Mouse (Mus musculus) hindbrain, embryonic 11.5 days (tissue): ENCODE results near the gene Pcbd1. TPM values are rescaled to one million over a fixed set of nuclear protein-coding genes. Genes with fewer than 3 reads are reported as not detected.
"Not testable (repeated sequence)": the region's sequence is repeated elsewhere in the genome, so short reads cannot be mapped to it uniquely, and the experiment has no call there.

ENCODE experiments used
- ATAC-seq: fragments of 200-750 bp; cut with Nextera tagmentation; 2 replicates; pipeline ENCODE4 v1.8.0; 2017; ENCODE audit warnings: mild to moderate bottlenecking, moderate TSS enrichment, moderate library complexity; ENCODE audit not compliant: low FRiP score
- DNase-seq: peaks from one replicate; pipeline ENCODE4 v3.0.0-alpha.2; 2015; ENCODE audit warnings: low spot score
- H3K27ac ChIP-seq: fragments of 300-500 bp; sonication (generic); 2 replicates; pipeline ENCODE4 v1.5.1; 2014; ENCODE audit warnings: mild to moderate bottlenecking, low read depth, low read length
- H3K27me3 ChIP-seq: fragments of 300-500 bp; sonication (generic); 2 replicates; pipeline ENCODE4 v1.6.1; 2014; ENCODE audit warnings: mild to moderate bottlenecking, low read length, moderate library complexity, mixed read lengths; ENCODE audit not compliant: control insufficient read depth, insufficient read depth
- H3K36me3 ChIP-seq: fragments of 300-500 bp; sonication (generic); 2 replicates; pipeline ENCODE4 v1.6.1; 2014; ENCODE audit warnings: mild to moderate bottlenecking, low read length, moderate library complexity, mixed read lengths; ENCODE audit not compliant: control insufficient read depth, insufficient read depth
- H3K4me1 ChIP-seq: fragments of 300-500 bp; sonication (generic); replicated peaks from 2 replicates; pipeline ENCODE4 v1.6.1; 2014; ENCODE audit warnings: low read length, mixed read lengths; ENCODE audit not compliant: control insufficient read depth, insufficient read depth
- H3K4me2 ChIP-seq: fragments of 300-500 bp; sonication (generic); replicated peaks from 2 replicates; pipeline ENCODE4 v1.6.1; 2014; ENCODE audit warnings: mild to moderate bottlenecking, low read depth, low read length
- H3K4me3 ChIP-seq: fragments of 300-500 bp; sonication (generic); 2 replicates; pipeline ENCODE4 v1.5.1; 2014; ENCODE audit warnings: low read depth, low read length
- H3K9ac ChIP-seq: fragments of 300-500 bp; sonication (generic); 2 replicates; pipeline ENCODE4 v1.6.1; 2014; ENCODE audit warnings: low read depth, low read length
- H3K9me3 ChIP-seq: fragments of 300-500 bp; sonication (generic); 2 replicates; pipeline ENCODE4 v1.6.1; 2016; ENCODE audit warnings: low read length; ENCODE audit not compliant: control insufficient read depth
- WGBS: fragments of 180-500 bp; shearing (Covaris S2); extraction: QIAGEN DNeasy Blood & Tissue Kit; methylation state at CpG from one replicate; pipeline ENCODE4 v1.1.7; 2014; 5-methylcytosine and 5-hydroxymethylcytosine counted together
- polyA plus RNA-seq: library from polyadenylated mRNA; unstranded; fragments of >200 nt; fragmentation: Nextera tagmentation; extraction: Ambion mirVana; gene quantifications from 2 replicates; pipeline ENCODE4 v1.2.1, GENCODE M21; 2014

The Pcbd1 gene
- polyA plus RNA-seq, 1 experiment from 2014 or later: 23.8 TPM

DNA sequence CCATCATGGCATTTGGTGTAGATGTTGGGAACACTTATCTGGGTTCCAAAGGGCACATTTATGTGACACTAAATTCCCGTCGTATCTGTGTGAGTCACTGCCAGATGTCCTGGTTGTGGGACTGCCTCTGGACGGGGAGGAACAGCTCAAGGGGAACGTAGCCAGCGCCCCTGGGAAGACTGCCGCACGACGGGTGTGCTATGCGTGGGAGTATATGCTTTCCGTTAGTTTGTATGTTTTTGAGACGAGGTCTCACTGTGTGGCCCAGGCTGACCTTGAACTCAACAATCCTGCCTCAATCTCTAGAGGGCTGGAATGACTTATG is 8.2 kb upstream of the Pcbd1 start:
- Histone ChIP-seq H3K4me1 (no peaks in the 10 kb centered on the region), H3K9ac (peak overlapping the region; percentile 52; the same call in 1 of the 2 replicates), H3K27me3 (no peaks in the 10 kb centered on the region), H3K4me2 (no peak overlapping the region), H3K36me3 (no peaks in the 10 kb centered on the region), H3K27ac (no peak overlapping the region), H3K4me3 (no peak overlapping the region), H3K9me3 (no peaks in the 10 kb centered on the region)
- WGBS: 82% methylated on average over 11 of the region's 11 CpGs
- peak; percentile 13; the same call in 1 of the 2 replicates for ATAC-seq
- no peak for DNase-seq

DNA sequence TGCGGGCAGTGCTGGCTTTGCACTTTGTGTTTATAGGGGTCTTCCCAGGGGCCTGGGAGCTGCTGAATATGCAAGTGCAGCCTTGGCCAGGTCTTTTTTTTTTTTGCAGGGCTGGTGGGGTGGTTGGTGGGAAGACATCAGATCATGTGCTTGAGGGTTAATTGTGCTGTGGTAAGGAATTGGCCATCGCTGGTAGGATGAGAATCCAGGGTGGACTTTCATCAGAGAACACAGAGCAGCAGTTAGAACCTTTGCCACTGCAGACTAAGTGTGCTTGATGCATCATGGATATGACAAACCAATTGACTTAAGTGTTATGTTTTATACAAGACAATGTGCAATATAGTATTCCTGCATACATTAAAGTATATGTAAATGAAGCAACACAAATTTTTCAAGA is 3.8 kb upstream of the Pcbd1 start:
- DNase-seq: no peak
- 88% methylated on average over 2 of the region's 2 CpGs for WGBS
- Histone ChIP-seq H3K36me3 (no peaks in the 10 kb centered on the region), H3K4me2 (no peak overlapping the region), H3K4me3 (no peak overlapping the region), H3K9me3 (no peaks in the 10 kb centered on the region), H3K27me3 (no peaks in the 10 kb centered on the region), H3K4me1 (peaks cover 5% of the 10 kb centered on the region), H3K9ac (no peak overlapping the region), H3K27ac (no peak overlapping the region)
- ATAC-seq: no peak

DNA sequence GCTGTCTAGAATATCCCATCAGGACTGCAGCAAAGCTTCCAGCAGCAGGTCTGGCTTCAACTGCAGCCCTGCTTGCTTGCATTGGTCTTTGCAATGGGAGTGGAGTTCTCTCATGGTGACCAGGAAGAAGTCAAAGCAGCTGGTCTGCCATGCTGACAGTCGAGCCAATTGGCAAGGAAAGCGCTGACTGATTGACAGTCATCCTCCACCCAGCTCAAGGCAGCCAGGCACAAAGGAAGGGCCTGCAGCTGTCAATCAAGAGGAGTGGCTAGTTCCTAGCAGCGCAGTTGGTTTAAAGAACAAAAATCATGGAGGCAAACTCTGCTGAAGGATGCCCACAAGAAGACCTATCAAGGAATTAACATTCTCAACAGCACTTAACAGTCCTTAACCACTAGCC is 2.6 kb upstream of the Pcbd1 start:
- WGBS: 33% methylated on average over 3 of the region's 3 CpGs
- Histone ChIP-seq H3K27me3 (no peaks in the 10 kb centered on the region), H3K4me3 (no peak overlapping the region), H3K4me1 (peaks cover 5% of the 10 kb centered on the region), H3K9me3 (no peaks in the 10 kb centered on the region), H3K36me3 (no peaks in the 10 kb centered on the region), H3K27ac (0 out of 2 replicates have a peak overlapping the region, but pooled peaks have one; percentile 24), H3K4me2 (no peak overlapping the region), H3K9ac (no peak overlapping the region)
- ATAC-seq: no peak
- DNase-seq: peak; percentile 35

DNA sequence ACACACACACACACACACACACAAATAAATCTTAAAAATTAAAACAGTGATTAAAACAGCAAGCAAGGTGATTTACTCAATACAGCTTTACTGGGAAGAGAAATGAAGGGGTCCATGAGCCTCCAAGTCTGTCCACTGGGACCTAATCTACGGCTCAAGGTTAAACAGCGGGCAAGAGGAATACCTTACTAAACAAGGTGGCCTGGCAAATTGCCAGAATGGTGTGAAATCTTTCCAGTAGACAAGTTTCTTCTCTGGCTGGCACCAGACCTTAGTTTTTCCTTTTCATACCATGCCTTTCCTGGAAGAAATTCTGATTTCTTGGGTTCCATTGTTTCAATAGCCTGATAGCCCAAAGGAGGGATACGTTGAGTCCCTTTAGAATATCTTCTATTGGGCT is 663 bp upstream of the Pcbd1 start:
- H3K27ac ChIP-seq: no peak overlapping the region
- DNase-seq (no peak), ATAC-seq (no peak)
- no peak overlapping the region for H3K4me2 ChIP-seq
- 86% methylated on average over 3 of the region's 3 CpGs for WGBS
- no peak overlapping the region for H3K4me3 ChIP-seq
- no peaks in the 10 kb centered on the region for H3K36me3 ChIP-seq
- H3K9me3 ChIP-seq: no peaks in the 10 kb centered on the region
- H3K27me3 ChIP-seq: no peaks in the 10 kb centered on the region
- H3K9ac ChIP-seq: no peak overlapping the region
- peaks cover 5% of the 10 kb centered on the region for H3K4me1 ChIP-seq

DNA sequence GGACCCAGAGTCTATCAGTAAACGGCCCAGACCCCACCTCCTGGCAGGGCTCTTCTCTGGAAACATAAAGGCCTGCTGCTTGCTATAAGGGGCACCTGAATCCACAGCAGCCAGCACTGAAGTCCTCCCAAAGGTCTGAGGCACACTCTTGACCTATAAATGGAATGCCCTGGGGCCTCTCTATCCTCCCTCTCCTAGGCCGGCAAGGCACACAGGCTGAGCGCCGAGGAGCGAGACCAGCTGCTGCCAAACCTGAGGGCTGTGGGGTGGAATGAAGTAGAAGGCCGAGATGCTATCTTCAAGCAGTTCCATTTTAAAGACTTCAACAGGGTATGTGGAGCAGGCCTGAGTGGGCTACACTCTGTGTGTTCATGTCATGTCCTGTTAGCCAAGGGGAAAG is 2.7 kb downstream of the Pcbd1 start:
- Histone ChIP-seq H3K9ac (no peak overlapping the region), H3K4me1 (peaks cover 5% of the 10 kb centered on the region; the same call in 1 of the 2 replicates), H3K4me2 (no peak overlapping the region), H3K4me3 (no peak overlapping the region), H3K27ac (no peak overlapping the region), H3K36me3 (no peaks in the 10 kb centered on the region), H3K9me3 (no peaks in the 10 kb centered on the region), H3K27me3 (no peaks in the 10 kb centered on the region)
- 84% methylated on average over 6 of the region's 6 CpGs for WGBS
- no peak for ATAC-seq
- DNase-seq: no peak

DNA sequence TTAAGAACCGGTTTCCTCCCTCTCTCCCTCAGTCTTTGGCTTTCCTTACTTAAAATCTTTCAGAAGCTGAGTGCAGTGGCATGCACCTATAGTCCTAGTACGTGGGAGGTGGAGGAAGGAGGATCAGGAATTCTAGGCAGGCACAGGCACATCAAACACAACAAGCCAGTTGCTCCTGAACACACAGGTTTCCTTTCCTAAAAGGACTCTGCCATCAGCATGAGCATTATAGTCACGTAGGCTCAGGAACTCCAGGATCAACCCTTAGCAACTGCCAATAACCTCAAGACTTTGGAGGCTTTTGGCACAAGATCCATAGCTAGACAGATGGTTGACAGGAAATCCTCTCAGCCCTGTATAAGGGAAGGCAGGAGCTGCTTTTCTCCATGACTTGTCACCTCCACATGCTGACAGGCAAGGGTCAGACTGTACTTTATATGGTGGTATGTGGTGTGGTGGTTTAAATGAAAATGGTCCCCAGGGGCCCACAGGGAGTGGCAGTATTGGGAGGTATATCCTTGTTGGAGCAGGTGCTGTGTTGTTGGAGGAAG is 14.5 kb downstream of the Pcbd1 start:
- WGBS: 87% methylated on average over 3 of the region's 3 CpGs
- Histone ChIP-seq H3K4me1 (no peaks in the 10 kb centered on the region), H3K27me3 (no peaks in the 10 kb centered on the region), H3K9me3 (no peaks in the 10 kb centered on the region), H3K9ac (no peak overlapping the region), H3K4me3 (no peak overlapping the region), H3K4me2 (no peak overlapping the region), H3K36me3 (0 out of 2 replicates have a peak, but pooled peaks cover 2% of the 10 kb centered on the region), H3K27ac (no peak overlapping the region)
- no peak for DNase-seq
- ATAC-seq: no peak

DNA sequence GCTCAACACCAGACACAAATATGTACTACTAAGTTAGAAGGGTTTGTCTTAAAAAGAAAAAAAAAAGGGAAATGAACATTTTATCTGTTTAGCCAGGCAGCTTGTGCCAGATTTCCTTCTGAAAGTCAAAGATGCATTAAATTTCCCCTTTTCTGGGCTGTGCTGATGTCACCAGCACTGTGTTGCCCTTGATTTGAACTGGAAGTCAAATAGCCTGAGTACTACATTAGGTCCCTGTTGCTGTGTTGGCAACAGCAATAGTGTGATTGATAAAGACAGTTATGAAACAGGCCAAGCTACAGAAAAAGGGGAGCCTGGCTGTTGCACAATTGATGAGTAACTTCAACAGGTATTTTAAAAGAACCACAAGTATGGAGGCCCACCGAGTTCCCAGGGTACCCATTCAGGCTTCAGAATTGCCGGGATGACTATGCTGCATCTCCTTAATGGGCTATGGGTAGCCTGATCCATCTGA is 25.2 kb downstream of the Pcbd1 start:
- ATAC-seq (no peak), DNase-seq (no peak)
- Histone ChIP-seq H3K27ac (no peak overlapping the region), H3K9me3 (no peaks in the 10 kb centered on the region), H3K4me3 (no peak overlapping the region), H3K4me2 (no peak overlapping the region), H3K4me1 (no peaks in the 10 kb centered on the region), H3K27me3 (no peaks in the 10 kb centered on the region), H3K9ac (no peak overlapping the region), H3K36me3 (no peaks in the 10 kb centered on the region)
- WGBS: 93% methylated on average over 2 of the region's 2 CpGs

DNA sequence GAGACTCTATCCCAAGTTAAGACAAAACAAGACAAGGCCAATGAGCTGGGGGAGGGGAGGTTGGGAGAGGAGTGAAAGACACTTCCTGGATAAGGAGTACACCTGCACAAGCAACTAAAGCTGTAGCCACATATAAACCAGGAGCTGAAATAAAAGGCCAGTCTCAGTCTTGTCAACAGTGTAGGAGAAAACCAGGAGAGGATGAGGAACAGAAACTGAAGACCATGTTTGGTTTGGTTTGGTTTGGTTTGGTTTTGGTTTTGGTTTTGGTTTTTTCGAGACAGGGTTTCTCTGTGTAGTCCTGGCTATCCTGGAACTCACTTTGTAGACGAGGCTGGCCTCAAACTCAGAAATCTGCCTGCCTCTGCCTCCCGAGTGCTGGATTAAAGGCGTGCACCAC is 32.6 kb downstream of the Pcbd1 start:
- not testable (repeated sequence) for ATAC-seq, H3K4me2 ChIP-seq, DNase-seq, H3K4me3 ChIP-seq, H3K4me1 ChIP-seq, H3K9ac ChIP-seq, H3K36me3 ChIP-seq, H3K27ac ChIP-seq, H3K9me3 ChIP-seq, H3K27me3 ChIP-seq
- WGBS: 88% methylated on average over 4 of the region's 4 CpGs

DNA sequence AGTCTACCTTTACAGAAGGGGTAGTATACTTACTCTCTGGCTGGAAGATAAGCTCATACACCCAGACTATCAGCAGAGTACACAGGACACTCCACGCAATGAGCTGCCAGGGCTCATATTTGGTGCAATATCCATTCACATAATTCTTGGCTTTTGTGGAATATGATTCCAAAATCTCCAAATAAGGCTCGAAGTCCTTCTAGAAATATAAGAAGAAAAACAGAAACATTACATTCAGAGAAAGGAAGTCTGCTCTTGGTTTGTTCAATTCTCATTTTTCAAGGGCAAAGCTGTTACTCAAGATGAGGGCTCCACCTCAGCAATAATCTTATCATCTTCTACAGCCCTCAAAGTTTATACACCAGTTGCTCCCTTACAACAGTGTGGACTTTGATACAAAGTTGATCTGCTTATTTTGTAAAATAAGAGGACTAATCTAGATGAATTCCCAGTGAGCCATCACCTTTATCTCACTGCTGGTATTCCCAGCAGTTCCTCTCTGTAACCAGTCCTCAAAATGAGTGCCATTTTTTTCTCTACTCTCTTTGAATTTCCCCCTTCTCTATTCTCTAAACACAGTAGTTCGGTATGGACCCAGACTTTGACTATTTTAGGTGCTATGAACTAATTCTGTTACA is 34.3 kb downstream of the Pcbd1 start:
- Histone ChIP-seq H3K36me3 (no peaks in the 10 kb centered on the region), H3K4me1 (no peaks in the 10 kb centered on the region), H3K4me3 (no peak overlapping the region), H3K9me3 (no peaks in the 10 kb centered on the region), H3K9ac (no peak overlapping the region), H3K4me2 (no peak overlapping the region), H3K27me3 (no peaks in the 10 kb centered on the region), H3K27ac (no peak overlapping the region)
- no peak for DNase-seq
- WGBS: 93% methylated on average over 3 of the region's 3 CpGs
- ATAC-seq: no peak
